Mouse (Mus musculus): ENCODE results near the gene Ctnna3. TPM values are rescaled to one million over a fixed set of nuclear protein-coding genes. Genes with fewer than 3 reads are reported as not detected.

Gene Ctnna3
- total and polyA plus RNA-seq, 2 experiments from 2014 or later = 0.63 to 1.0 TPM

GRCm38 (mm10) chr10:63786390-63786789, 356.5 kb downstream of the Ctnna3 start:
- Histone ChIP-seq H3K9ac (replicated peaks; ENCODE audit: low read length, poor library complexity, severe bottlenecking) (no peak overlapping the region), H3K27ac (ENCODE audit: low read depth, low read length) (no peak overlapping the region), H3K4me3 (ENCODE audit: low read depth, low read length) (no peak overlapping the region), H3K36me3 (ENCODE audit: insufficient read depth, low read length) (no peaks in the 10 kb centered on the region), H3K4me1 (ENCODE audit: insufficient read depth, low read length) (no peaks in the 10 kb centered on the region), H3K9me3 (ENCODE audit: low read length) (no peaks in the 10 kb centered on the region), H3K4me2 (ENCODE audit: low read depth, low read length, poor library complexity, severe bottlenecking) (no peak overlapping the region), H3K27me3 (ENCODE audit: insufficient read depth, low read length) (no peaks in the 10 kb centered on the region)
- WGBS = 88% methylated on average over 7 of the region's 7 CpGs
- no peak for TF ChIP-seq CTCF (IDR thresholded peaks at IDR 0.05)
- DNase-seq (ENCODE audit: low spot score) = no peak
- ATAC-seq (ENCODE audit: low FRiP score) = no peak

DNA sequence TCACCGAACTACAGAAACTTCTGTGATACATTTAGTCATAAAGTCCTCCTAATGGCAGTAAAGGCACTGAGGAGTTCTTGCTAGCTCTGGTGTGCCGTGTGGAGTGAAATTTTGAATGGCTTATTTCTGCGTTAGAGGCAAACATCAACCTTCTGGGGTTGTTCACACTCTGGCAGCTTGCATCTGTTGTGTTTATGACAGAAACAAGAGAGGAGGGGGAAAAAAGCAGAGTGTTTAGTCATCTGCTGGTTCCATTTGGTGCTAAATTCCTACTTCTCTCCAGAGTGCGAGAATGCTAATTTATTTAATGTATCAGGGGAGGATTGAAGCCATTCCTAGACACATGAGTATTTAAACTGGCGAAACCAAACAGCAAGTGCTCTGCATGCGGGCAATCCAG, 374.0 kb downstream of the Ctnna3 start:
- Histone ChIP-seq H3K4me2 (ENCODE audit: low read depth, low read length, poor library complexity, severe bottlenecking) (no peak overlapping the region), H3K36me3 (ENCODE audit: insufficient read depth, low read length) (no peaks in the 10 kb centered on the region), H3K9ac (replicated peaks; ENCODE audit: low read length, poor library complexity, severe bottlenecking) (no peak overlapping the region), H3K9me3 (ENCODE audit: low read length) (no peaks in the 10 kb centered on the region), H3K27ac (ENCODE audit: low read depth, low read length) (no peak overlapping the region), H3K4me1 (ENCODE audit: insufficient read depth, low read length) (no peaks in the 10 kb centered on the region), H3K27me3 (ENCODE audit: insufficient read depth, low read length) (no peaks in the 10 kb centered on the region), H3K4me3 (ENCODE audit: low read depth, low read length) (no peak overlapping the region)
- TF ChIP-seq CTCF (IDR thresholded peaks at IDR 0.05) = no peak
- DNase-seq (ENCODE audit: low spot score) (no peak), ATAC-seq (ENCODE audit: low FRiP score) (no peak)
- 90% methylated on average over 6 of the region's 6 CpGs for WGBS

- Histone ChIP-seq H3K4me2 (ENCODE audit: low read depth, low read length, poor library complexity, severe bottlenecking) (no peak overlapping the region), H3K27me3 (ENCODE audit: insufficient read depth, low read length) (no peaks in the 10 kb centered on the region), H3K9ac (replicated peaks; ENCODE audit: low read length, poor library complexity, severe bottlenecking) (no peak overlapping the region), H3K4me3 (ENCODE audit: low read depth, low read length) (no peak overlapping the region), H3K27ac (ENCODE audit: low read depth, low read length) (no peak overlapping the region), H3K9me3 (ENCODE audit: low read length) (no peaks in the 10 kb centered on the region), H3K36me3 (ENCODE audit: insufficient read depth, low read length) (no peaks in the 10 kb centered on the region), H3K4me1 (ENCODE audit: insufficient read depth, low read length) (0 out of 2 replicates have a peak, but pooled peaks cover 2% of the 10 kb centered on the region)
- ATAC-seq (ENCODE audit: low FRiP score) = no peak
- no peak for DNase-seq (ENCODE audit: low spot score)
- 91% methylated on average over 6 of the region's 6 CpGs for WGBS
- no peak for TF ChIP-seq CTCF (IDR thresholded peaks at IDR 0.05)
Observed at GRCm38 (mm10) chr10:63805551-63805950, 375.7 kb downstream of the Ctnna3 start.

DNA sequence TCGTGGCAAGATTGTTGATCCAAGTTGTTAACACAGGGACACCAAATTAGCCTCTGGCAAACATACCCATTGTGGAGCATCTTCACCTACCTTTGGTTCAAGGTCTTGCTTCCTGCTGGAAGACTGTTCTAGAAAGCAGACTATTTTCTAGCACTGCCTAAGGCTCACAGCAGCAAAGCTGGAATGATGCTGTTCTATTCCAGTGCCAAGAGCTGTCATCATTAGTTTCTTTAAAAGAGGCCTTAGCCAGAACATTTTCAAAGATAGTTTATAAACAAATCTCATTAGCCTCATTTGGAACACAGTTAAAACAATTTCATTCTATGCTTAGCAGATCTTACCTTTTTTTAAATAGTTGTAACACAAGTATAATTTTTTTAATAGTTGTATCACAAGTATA, 376.4 kb downstream of the Ctnna3 start:
- Histone ChIP-seq H3K4me2 (ENCODE audit: low read depth, low read length, poor library complexity, severe bottlenecking) (no peak overlapping the region), H3K36me3 (ENCODE audit: insufficient read depth, low read length) (no peaks in the 10 kb centered on the region), H3K9me3 (ENCODE audit: low read length) (no peaks in the 10 kb centered on the region), H3K27ac (ENCODE audit: low read depth, low read length) (no peak overlapping the region), H3K9ac (replicated peaks; ENCODE audit: low read length, poor library complexity, severe bottlenecking) (no peak overlapping the region), H3K4me1 (ENCODE audit: insufficient read depth, low read length) (0 out of 2 replicates have a peak, but pooled peaks cover 2% of the 10 kb centered on the region), H3K4me3 (ENCODE audit: low read depth, low read length) (no peak overlapping the region), H3K27me3 (ENCODE audit: insufficient read depth, low read length) (no peaks in the 10 kb centered on the region)
- TF ChIP-seq CTCF (IDR thresholded peaks at IDR 0.05) = no peak
- no peak for ATAC-seq (ENCODE audit: low FRiP score)
- DNase-seq (ENCODE audit: low spot score) = no peak
- WGBS = 81% methylated on average over 1 of the region's 1 CpGs

- ATAC-seq (ENCODE audit: low FRiP score) = no peak
Observed at GRCm38 (mm10) chr10:63810043-63810617, 380.2 kb downstream of the Ctnna3 start.

GRCm38 (mm10) chr10:63839011-63839410, 409.1 kb downstream of the Ctnna3 start:
- TF ChIP-seq CTCF (IDR thresholded peaks at IDR 0.05) = no peak
- 74% methylated on average over 4 of the region's 4 CpGs for WGBS
- no peak overlapping the region for H3K27ac ChIP-seq (ENCODE audit: low read depth, low read length)
- no peak overlapping the region for H3K4me2 ChIP-seq (ENCODE audit: low read depth, low read length, poor library complexity, severe bottlenecking)
- peak; percentile 15 for DNase-seq (ENCODE audit: low spot score)
- no peaks in the 10 kb centered on the region for H3K36me3 ChIP-seq (ENCODE audit: insufficient read depth, low read length)
- no peaks in the 10 kb centered on the region for H3K4me1 ChIP-seq (ENCODE audit: insufficient read depth, low read length)
- H3K4me3 ChIP-seq (ENCODE audit: low read depth, low read length) = no peak overlapping the region
- no peaks in the 10 kb centered on the region for H3K27me3 ChIP-seq (ENCODE audit: insufficient read depth, low read length)
- H3K9ac ChIP-seq (replicated peaks; ENCODE audit: low read length, poor library complexity, severe bottlenecking) = no peak overlapping the region
- no peaks in the 10 kb centered on the region for H3K9me3 ChIP-seq (ENCODE audit: low read length)
- no peak for ATAC-seq (ENCODE audit: low FRiP score)

More at GRCm38 (mm10) chr10:63810043-63810617, 380.2 kb downstream of the Ctnna3 start:
- H3K27me3 ChIP-seq (ENCODE audit: insufficient read depth, low read length) = no peaks in the 10 kb centered on the region
- no peak overlapping the region for H3K9ac ChIP-seq (replicated peaks; ENCODE audit: low read length, poor library complexity, severe bottlenecking)
- no peak overlapping the region for H3K4me3 ChIP-seq (ENCODE audit: low read depth, low read length)
- H3K4me2 ChIP-seq (ENCODE audit: low read depth, low read length, poor library complexity, severe bottlenecking) = no peak overlapping the region; the same call in 1 of the 2 replicates
- no peak overlapping the region for H3K27ac ChIP-seq (ENCODE audit: low read depth, low read length)
- H3K4me1 ChIP-seq (ENCODE audit: insufficient read depth, low read length) = 0 out of 2 replicates have a peak, but pooled peaks cover 2% of the 10 kb centered on the region
- TF ChIP-seq CTCF (IDR thresholded peaks at IDR 0.05) = no peak
- H3K36me3 ChIP-seq (ENCODE audit: insufficient read depth, low read length) = no peaks in the 10 kb centered on the region
- WGBS = 16% methylated on average over 9 of the region's 9 CpGs
- DNase-seq (ENCODE audit: low spot score) = peak; percentile 33
- H3K9me3 ChIP-seq (ENCODE audit: low read length) = no peaks in the 10 kb centered on the region

Data from midbrain, postnatal 0 days (tissue).